Mouse (Mus musculus) layer of hippocampus, adult 2 months (tissue): ENCODE results near the gene Gm4792. TPM values are rescaled to one million over a fixed set of nuclear protein-coding genes. Genes with fewer than 3 reads are reported as not detected.
A peak's percentile ranks its signal among the peaks of the same experiment; 100 is the strongest.

Source experiments
- DNase-seq, 2 experiments: peaks; one replicate each; pipeline ENCODE4 v3.0.0; 2022; ENCODE audit warnings: low spot score in 2 of 2
- H3K27ac ChIP-seq: fragments of 200-600 bp; 2 replicates; pipeline ENCODE4 v1.8.1; 2022
- H3K4me3 ChIP-seq: fragments of 200-600 bp; 2 replicates; pipeline ENCODE4 v1.8.1; 2022; ENCODE audit warnings: mild to moderate bottlenecking
- CTCF ChIP-seq: fragments of 200-600 bp; conservative IDR thresholded peaks from 2 replicates; pipeline ENCODE4 v1.8.1; 2022; ENCODE audit warnings: antibody characterized with exemption, mild to moderate bottlenecking, moderate library complexity
- total RNA-seq, 2 experiments: library from RNA; stranded (reverse); gene quantifications; 2 replicates each; pipeline ENCODE4 v1.2.3; 2021

Gm4792 gene
- total RNA-seq, 2 experiments from 2014 or later: not detected

- DNase-seq: no peak
- no peak for TF ChIP-seq CTCF
- no peak overlapping the region for H3K4me3 ChIP-seq
- H3K27ac ChIP-seq: no peak overlapping the region
These were observed 31.5 kb upstream of the Gm4792 start for GRCm38 (mm10) chr10:94329962-94330361.

- H3K27ac ChIP-seq: peak overlapping the region; percentile 61
- TF ChIP-seq CTCF: no peak
- no peak for DNase-seq
- no peak overlapping the region for H3K4me3 ChIP-seq
These were observed 20.1 kb upstream of the Gm4792 start for GRCm38 (mm10) chr10:94318574-94318973.

GRCm38 (mm10) chr10:94313146-94313545, 14.6 kb upstream of the Gm4792 start:
- no peak overlapping the region for H3K4me3 ChIP-seq
- DNase-seq: no peak

GRCm38 (mm10) chr10:94312007-94312715, 13.7 kb upstream of the Gm4792 start:
- Histone ChIP-seq H3K4me3 (peak overlapping the region; percentile 58), H3K27ac (peak overlapping the region; percentile 59; the same call in 1 of the 2 replicates)
- peak; percentile 28 for TF ChIP-seq CTCF
- DNase-seq: no peak

More at GRCm38 (mm10) chr10:94313146-94313545, 14.6 kb upstream of the Gm4792 start:
- no peak for TF ChIP-seq CTCF
- H3K27ac ChIP-seq: no peak overlapping the region

GRCm38 (mm10) chr10:94311511-94312006, 13.1 kb upstream of the Gm4792 start, which contains the start of gene Tmcc3:
Tmcc3 (plus strand) TSS chr10:94311949.
- peak; percentile 17; the same call in 1 of the 2 replicates for TF ChIP-seq CTCF
- Histone ChIP-seq H3K4me3 (peak within 1 kb of the TSS; percentile 58), H3K27ac (peak within 1 kb of the TSS; percentile 59; the same call in 1 of the 2 replicates)
- DNase-seq: no peak

GRCm38 (mm10) chr10:94310499-94311267, 12.2 kb upstream of the Gm4792 start:
- no peak for TF ChIP-seq CTCF
- no peak for DNase-seq
- Histone ChIP-seq H3K27ac (no peak overlapping the region), H3K4me3 (no peak overlapping the region)

GRCm38 (mm10) chr10:94305526-94305925, 7.0 kb upstream of the Gm4792 start:
- no peak for TF ChIP-seq CTCF
- H3K27ac ChIP-seq: no peak overlapping the region
- DNase-seq: no peak
- no peak overlapping the region for H3K4me3 ChIP-seq

- TF ChIP-seq CTCF: no peak
- Histone ChIP-seq H3K4me3 (no peak overlapping the region), H3K27ac (no peak overlapping the region)
- no peak for DNase-seq
These were observed 5.7 kb upstream of the Gm4792 start for GRCm38 (mm10) chr10:94304064-94304657.

- no peak overlapping the region for H3K4me3 ChIP-seq
- DNase-seq: no peak
- no peak for TF ChIP-seq CTCF
- H3K27ac ChIP-seq: no peak overlapping the region
These were observed 798 bp upstream of the Gm4792 start for GRCm38 (mm10) chr10:94299301-94299700.

GRCm38 (mm10) chr10:94295923-94296605, 2.4 kb downstream of the Gm4792 start:
- TF ChIP-seq CTCF: no peak
- H3K27ac ChIP-seq: no peak overlapping the region
- DNase-seq: no peak
- H3K4me3 ChIP-seq: no peak overlapping the region

GRCm38 (mm10) chr10:94294933-94295750, 3.4 kb downstream of the Gm4792 start:
- Histone ChIP-seq H3K4me3 (no peak overlapping the region), H3K27ac (peak overlapping the region; percentile 7; the same call in 1 of the 2 replicates)
- no peak for DNase-seq
- TF ChIP-seq CTCF: no peak

- DNase-seq: no peak
- no peak overlapping the region for H3K27ac ChIP-seq
These were observed 4.1 kb downstream of the Gm4792 start for GRCm38 (mm10) chr10:94294437-94294836.

More at GRCm38 (mm10) chr10:94294437-94294836, 4.1 kb downstream of the Gm4792 start:
- TF ChIP-seq CTCF: no peak
- H3K4me3 ChIP-seq: no peak overlapping the region
